Mouse (Mus musculus): ENCODE measurements around the gene Eci3. TPM values are rescaled to one million over a fixed set of nuclear protein-coding genes. Genes with fewer than 3 reads are reported as not detected.
"Not testable (repeated sequence)": the region's sequence is repeated elsewhere in the genome, so short reads cannot be mapped to it uniquely, and the experiment has no call there.

Eci3 gene
- total RNA-seq, 2 experiments from 2014 or later, result 0.97 to 1.0 TPM

- intact Hi-C loops (cut with DNase I), result no loop called here
- DNase-seq (ENCODE audit: extremely low spot score in 1 of 2, low spot score in 2 of 2), result no peak
Observed at GRCm38 (mm10) chr13:34956901-34957300, 6.7 kb downstream of the Eci3 start.

GRCm38 (mm10) chr13:34951437-34951836 is 12.2 kb downstream of the Eci3 start:
- intact Hi-C loops (cut with DNase I); DNase-seq (ENCODE audit: extremely low spot score in 1 of 2, low spot score in 2 of 2): not testable (repeated sequence)

- intact Hi-C loops (cut with DNase I), result no loop called here
- DNase-seq (ENCODE audit: extremely low spot score in 1 of 2, low spot score in 2 of 2), result no peak
Observed at GRCm38 (mm10) chr13:34942370-34942769, 21.2 kb downstream of the Eci3 start.

GRCm38 (mm10) chr13:34934931-34935644 is 28.5 kb downstream of the Eci3 start:
- intact Hi-C loops (cut with DNase I), result no loop called here
- peak; percentile 28 to 46 for DNase-seq (ENCODE audit: extremely low spot score in 1 of 2, low spot score in 2 of 2)

- intact Hi-C loops (cut with DNase I), result no loop called here
Observed at GRCm38 (mm10) chr13:34924210-34924609, 39.4 kb downstream of the Eci3 start, which contains the start of the genes Fam217a and 4933417A18Rik. Gene Fam217a (minus strand): TSS chr13:34924310. Gene 4933417A18Rik (plus strand): TSS chr13:34924409.

GRCm38 (mm10) chr13:34916520-34917167 is 47.0 kb downstream of the Eci3 start:
- intact Hi-C loops (cut with DNase I), result loop anchor here (5.0 kb wide), 1 partner anchor 46 kb away; the partner anchor contains the start of gene Eci3
- DNase-seq (ENCODE audit: extremely low spot score in 1 of 2, low spot score in 2 of 2), result peak in 1 of 2 experiments; percentile 53

More at GRCm38 (mm10) chr13:34924210-34924609, 39.4 kb downstream of the Eci3 start, which contains the start of the genes Fam217a and 4933417A18Rik:
- DNase-seq (ENCODE audit: extremely low spot score in 1 of 2, low spot score in 2 of 2), result no peak

- intact Hi-C loops (cut with DNase I), result loop anchor here (5.0 kb wide), 1 partner anchor 48 kb away; the partner anchor contains the start of gene Eci3
- no peak for DNase-seq (ENCODE audit: extremely low spot score in 1 of 2, low spot score in 2 of 2)
Observed at GRCm38 (mm10) chr13:34914614-34915013, 49.0 kb downstream of the Eci3 start.

Other genes starting within 250 kb of the Eci3 start
- not detected for gene Fam50b, start 229.0 kb downstream of the Eci3 start, total RNA-seq (2021)
- 10 to 100 TPM; 79.0 to 79.9 TPM for gene Prpf4b, start 88.5 kb downstream of the Eci3 start, total RNA-seq (2021)
- gene Fam217a, start 39.5 kb downstream of the Eci3 start, total RNA-seq (2021), result under 1 TPM; 0.39 to 0.67 TPM
- not detected for gene 4933417A18Rik, start 39.4 kb downstream of the Eci3 start, total RNA-seq (2021)
- gene Eci2, start 63.3 kb upstream of the Eci3 start, total RNA-seq (2021), result 10 to 100 TPM; 45.2 to 50.2 TPM